Mouse (Mus musculus): Measurements from ENCODE around the gene Olfr745. TPM values are rescaled to one million over a fixed set of nuclear protein-coding genes. Genes with fewer than 3 reads are reported as not detected.

Olfr745 gene
- 0.39 and 0.58 TPM in 2 replicates for polyA plus RNA-seq (2014; fragmentation: Nextera tagmentation; extraction: Ambion mirVana)

DNA sequence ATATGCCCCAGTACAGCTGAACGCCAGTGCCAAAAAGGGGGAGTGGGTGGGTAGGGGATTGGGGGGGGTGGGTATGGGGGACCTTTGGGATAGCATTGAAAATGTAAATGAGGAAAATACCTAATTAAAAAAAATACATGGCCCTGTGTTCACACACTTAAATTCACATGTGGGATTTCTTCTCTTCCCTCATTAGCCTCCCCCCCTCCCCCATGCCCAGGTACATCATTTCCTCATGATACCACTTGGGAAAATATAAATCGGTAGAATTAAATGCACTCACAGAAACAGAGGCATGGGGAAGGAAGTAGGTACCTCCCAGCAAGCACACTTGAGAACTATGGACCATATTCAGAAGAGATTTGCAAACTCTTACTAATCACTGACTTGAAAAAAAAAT is at the start of gene Olfr745:
Olfr745 (plus strand) TSS at position 301 of the 400 bp plus-strand sequence.
- 79% methylated on average over 2 of the region's 2 CpGs for WGBS

DNA sequence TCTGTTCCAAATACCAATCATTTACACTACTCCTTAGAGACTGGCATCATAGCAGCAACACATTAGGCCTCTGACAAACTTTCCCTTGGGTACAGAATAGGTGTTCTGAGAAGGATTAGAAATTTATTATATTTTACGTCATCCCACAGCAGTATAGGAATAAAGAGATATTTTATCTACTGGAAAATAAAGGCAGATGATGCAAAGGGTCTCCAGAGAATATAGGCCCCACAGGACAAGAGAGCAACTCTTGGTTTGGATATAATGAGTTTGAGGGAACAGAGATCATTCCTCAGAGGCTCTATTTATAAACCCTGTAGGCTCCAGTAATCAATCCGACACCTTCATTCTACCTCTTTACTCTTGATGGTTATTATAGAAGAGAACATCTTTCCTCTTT is 24.6 kb upstream of the Olfr745 start, which contains the start of gene Olfr744:
Olfr744 (plus strand) TSS at position 301 of the 400 bp plus-strand sequence.
- ATAC-seq (ENCODE audit: low read depth) (no peak), DNase-seq (ENCODE audit: low spot score) (no peak)
- Histone ChIP-seq H3K9ac (ENCODE audit: low read depth, low read length) (no peak within 1 kb of the TSS), H3K4me2 (ENCODE audit: low read depth, low read length) (no peak within 1 kb of the TSS), H3K4me3 (ENCODE audit: low read depth, low read length) (no peak within 1 kb of the TSS), H3K9me3 (ENCODE audit: control insufficient read depth, low read length) (no peaks in the 10 kb centered on the region), H3K27me3 (replicated peaks; ENCODE audit: control insufficient read depth, insufficient read depth, low read length) (no peaks in the 10 kb centered on the region), H3K27ac (replicated peaks; ENCODE audit: low read depth, low read length) (no peak within 1 kb of the TSS), H3K4me1 (ENCODE audit: control insufficient read depth, insufficient read depth, low read length) (no peaks in the 10 kb centered on the region), H3K36me3 (ENCODE audit: control insufficient read depth, insufficient read depth, low read length) (no peaks in the 10 kb centered on the region)
- 85% methylated on average over 2 of the region's 2 CpGs for WGBS

More for the DNA sequence above, at the start of gene Olfr745:
- Histone ChIP-seq H3K4me3 (ENCODE audit: low read depth, low read length) (no peak within 1 kb of the TSS), H3K9me3 (ENCODE audit: control insufficient read depth, low read length) (0 out of 2 replicates have a peak, but pooled peaks cover 4% of the 10 kb centered on the region), H3K4me1 (ENCODE audit: control insufficient read depth, insufficient read depth, low read length) (no peaks in the 10 kb centered on the region), H3K9ac (ENCODE audit: low read depth, low read length) (no peak within 1 kb of the TSS), H3K27me3 (replicated peaks; ENCODE audit: control insufficient read depth, insufficient read depth, low read length) (no peaks in the 10 kb centered on the region), H3K4me2 (ENCODE audit: low read depth, low read length) (no peak within 1 kb of the TSS), H3K36me3 (ENCODE audit: control insufficient read depth, insufficient read depth, low read length) (no peaks in the 10 kb centered on the region), H3K27ac (replicated peaks; ENCODE audit: low read depth, low read length) (no peak within 1 kb of the TSS)
- no peak for ATAC-seq (ENCODE audit: low read depth)
- DNase-seq (ENCODE audit: low spot score), result no peak

DNA sequence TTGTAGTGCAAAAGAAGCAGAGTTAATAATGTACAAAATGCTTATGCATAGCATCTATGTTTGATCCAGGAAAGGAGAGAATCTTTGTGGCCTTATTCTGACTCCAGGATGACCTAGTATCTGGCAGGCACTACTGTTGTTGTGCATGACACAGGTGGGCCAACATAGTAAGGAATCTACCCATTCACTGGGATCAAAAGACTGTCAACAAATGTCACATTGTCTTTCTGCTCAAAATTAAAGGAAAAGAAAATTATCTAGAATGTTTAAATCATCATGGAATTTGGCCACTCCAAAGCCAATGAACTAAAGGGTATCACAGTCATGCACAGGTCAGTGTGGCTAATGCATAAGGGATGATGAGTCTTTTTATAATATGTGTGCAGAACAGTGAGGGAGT is 7.6 kb downstream of the Olfr745 start, which contains the start of gene Olfr746:
Olfr746 (plus strand) TSS at position 301 of the 400 bp plus-strand sequence.
- DNase-seq (ENCODE audit: low spot score) (no peak), ATAC-seq (ENCODE audit: low read depth) (no peak)
- Histone ChIP-seq H3K27me3 (replicated peaks; ENCODE audit: control insufficient read depth, insufficient read depth, low read length) (no peaks in the 10 kb centered on the region), H3K9me3 (ENCODE audit: control insufficient read depth, low read length) (no peaks in the 10 kb centered on the region), H3K4me1 (ENCODE audit: control insufficient read depth, insufficient read depth, low read length) (no peaks in the 10 kb centered on the region), H3K36me3 (ENCODE audit: control insufficient read depth, insufficient read depth, low read length) (no peaks in the 10 kb centered on the region), H3K4me2 (ENCODE audit: low read depth, low read length) (no peak within 1 kb of the TSS), H3K9ac (ENCODE audit: low read depth, low read length) (no peak within 1 kb of the TSS), H3K4me3 (ENCODE audit: low read depth, low read length) (no peak within 1 kb of the TSS), H3K27ac (replicated peaks; ENCODE audit: low read depth, low read length) (no peak within 1 kb of the TSS)

DNA sequence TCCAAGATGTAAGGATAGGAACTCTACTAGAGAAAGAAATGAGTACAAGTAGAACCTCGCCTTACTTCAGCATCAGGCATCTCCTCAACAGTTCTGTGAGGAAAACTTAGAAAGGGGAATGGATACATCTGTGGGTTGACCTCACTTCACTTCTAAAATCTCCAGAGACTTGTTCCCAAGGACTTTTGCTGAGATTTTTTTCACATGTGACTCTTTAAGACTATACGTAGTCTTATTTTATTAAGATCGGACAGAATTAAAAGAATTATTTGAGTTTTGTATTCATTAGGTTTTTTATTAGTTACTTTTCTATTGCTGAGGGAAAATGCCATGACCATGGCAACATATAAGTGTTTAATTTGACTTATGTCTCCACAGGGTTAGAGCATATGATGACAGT is 53.9 kb downstream of the Olfr745 start, which contains the start of gene Olfr747:
Olfr747 (minus strand) TSS at position 101 of the 400 bp plus-strand sequence.
- 89% methylated on average over 3 of the region's 3 CpGs for WGBS
- Histone ChIP-seq H3K9me3 (ENCODE audit: control insufficient read depth, low read length) (no peaks in the 10 kb centered on the region), H3K9ac (ENCODE audit: low read depth, low read length) (no peak within 1 kb of the TSS), H3K4me2 (ENCODE audit: low read depth, low read length) (no peak within 1 kb of the TSS), H3K36me3 (ENCODE audit: control insufficient read depth, insufficient read depth, low read length) (no peaks in the 10 kb centered on the region), H3K27ac (replicated peaks; ENCODE audit: low read depth, low read length) (no peak within 1 kb of the TSS), H3K27me3 (replicated peaks; ENCODE audit: control insufficient read depth, insufficient read depth, low read length) (no peaks in the 10 kb centered on the region), H3K4me1 (ENCODE audit: control insufficient read depth, insufficient read depth, low read length) (no peaks in the 10 kb centered on the region), H3K4me3 (ENCODE audit: low read depth, low read length) (no peak within 1 kb of the TSS)
- DNase-seq (ENCODE audit: low spot score) (no peak), ATAC-seq (ENCODE audit: low read depth) (no peak)

Other genes starting within 250 kb of the Olfr745 start
- gene Olfr738, start 231.8 kb upstream of the Olfr745 start, polyA plus RNA-seq (2014; fragmentation: Nextera tagmentation; extraction: Ambion mirVana), result not detected in 2 replicates
- not detected in 2 replicates for gene Olfr739, start 220.8 kb upstream of the Olfr745 start, polyA plus RNA-seq (2014; fragmentation: Nextera tagmentation; extraction: Ambion mirVana)
- not detected in 2 replicates for gene Olfr740, start 193.8 kb upstream of the Olfr745 start, polyA plus RNA-seq (2014; fragmentation: Nextera tagmentation; extraction: Ambion mirVana)
- not detected in 2 replicates for gene Olfr741, start 166.7 kb upstream of the Olfr745 start, polyA plus RNA-seq (2014; fragmentation: Nextera tagmentation; extraction: Ambion mirVana)
- gene Olfr742, start 135.8 kb upstream of the Olfr745 start, polyA plus RNA-seq (2014; fragmentation: Nextera tagmentation; extraction: Ambion mirVana), result not detected in 2 replicates
- not detected in 2 replicates for gene Olfr743, start 117.5 kb upstream of the Olfr745 start, polyA plus RNA-seq (2014; fragmentation: Nextera tagmentation; extraction: Ambion mirVana)
- 0.13 TPM in 1 of 2 replicates, not detected in the other for gene Olfr744, start 24.5 kb upstream of the Olfr745 start, polyA plus RNA-seq (2014; fragmentation: Nextera tagmentation; extraction: Ambion mirVana)
- gene Olfr746, start 7.7 kb downstream of the Olfr745 start, polyA plus RNA-seq (2014; fragmentation: Nextera tagmentation; extraction: Ambion mirVana), result not detected in 2 replicates
- not detected in 2 replicates for gene Olfr747, start 53.8 kb downstream of the Olfr745 start, polyA plus RNA-seq (2014; fragmentation: Nextera tagmentation; extraction: Ambion mirVana)
- gene Olfr748, start 68.0 kb downstream of the Olfr745 start, polyA plus RNA-seq (2014; fragmentation: Nextera tagmentation; extraction: Ambion mirVana), result 0.10 and 0.31 TPM in 2 replicates
- not detected in 2 replicates for gene Olfr749, start 105.7 kb downstream of the Olfr745 start, polyA plus RNA-seq (2014; fragmentation: Nextera tagmentation; extraction: Ambion mirVana)
- 57.7 and 68.7 TPM in 2 replicates for gene Ttc5, start 146.1 kb downstream of the Olfr745 start, polyA plus RNA-seq (2014; fragmentation: Nextera tagmentation; extraction: Ambion mirVana)
- not detected in 2 replicates for gene Ccnb1ip1, start 168.3 kb downstream of the Olfr745 start, polyA plus RNA-seq (2014; fragmentation: Nextera tagmentation; extraction: Ambion mirVana)
- gene Parp2, start 168.5 kb downstream of the Olfr745 start, polyA plus RNA-seq (2014; fragmentation: Nextera tagmentation; extraction: Ambion mirVana), result 53.3 and 57.2 TPM in 2 replicates
- gene Tep1, start 231.2 kb downstream of the Olfr745 start, polyA plus RNA-seq (2014; fragmentation: Nextera tagmentation; extraction: Ambion mirVana), result 8.4 and 10.3 TPM in 2 replicates